Mouse (Mus musculus): ENCODE data around the gene Gm29133. TPM values are rescaled to one million over a fixed set of nuclear protein-coding genes. Genes with fewer than 3 reads are reported as not detected.

Gm29133 gene
- polyA plus RNA-seq, 1 experiment, result not detected

GRCm38 (mm10) chr3:75730982-75731600 lies 16.9 kb upstream of the Gm29133 start:
- no peak overlapping the region for H3K27ac ChIP-seq (ENCODE audit: control insufficient read depth, insufficient read depth, low read length)
- no peak for DNase-seq
- WGBS, result 37% methylated on average over 3 of the region's 3 CpGs

GRCm38 (mm10) chr3:75743664-75744437 lies 4.1 kb upstream of the Gm29133 start:
- Histone ChIP-seq H3K27me3 (ENCODE audit: control insufficient read depth, insufficient read depth, low read length) (no peaks in the 10 kb centered on the region), H3K4me3 (ENCODE audit: control insufficient read depth, insufficient read depth, low read length) (no peak overlapping the region), H3K4me1 (replicated peaks; ENCODE audit: control insufficient read depth, insufficient read depth, low read length) (no peaks in the 10 kb centered on the region), H3K36me3 (ENCODE audit: control insufficient read depth, insufficient read depth, low read length) (no peaks in the 10 kb centered on the region), H3K27ac (ENCODE audit: control insufficient read depth, insufficient read depth, low read length) (no peak overlapping the region)
- WGBS, result 40% methylated on average over 4 of the region's 4 CpGs
- DNase-seq, result no peak
- TF ChIP-seq POLR2A (IDR thresholded peaks at IDR 0.05; ENCODE audit: control insufficient read depth, extremely low read depth, insufficient read depth, low read length, poor library complexity) (no peak), CTCF (IDR thresholded peaks at IDR 0.05; ENCODE audit: borderline replicate concordance, control insufficient read depth, extremely low read depth, insufficient read depth, low read length, poor library complexity) (no peak)

More at GRCm38 (mm10) chr3:75730982-75731600, 16.9 kb upstream of the Gm29133 start:
- Histone ChIP-seq H3K4me3 (ENCODE audit: control insufficient read depth, insufficient read depth, low read length) (no peak overlapping the region), H3K27me3 (ENCODE audit: control insufficient read depth, insufficient read depth, low read length) (no peaks in the 10 kb centered on the region), H3K36me3 (ENCODE audit: control insufficient read depth, insufficient read depth, low read length) (no peaks in the 10 kb centered on the region), H3K4me1 (replicated peaks; ENCODE audit: control insufficient read depth, insufficient read depth, low read length) (peaks cover 5% of the 10 kb centered on the region)
- TF ChIP-seq CTCF (IDR thresholded peaks at IDR 0.05; ENCODE audit: borderline replicate concordance, control insufficient read depth, extremely low read depth, insufficient read depth, low read length, poor library complexity) (no peak), POLR2A (IDR thresholded peaks at IDR 0.05; ENCODE audit: control insufficient read depth, extremely low read depth, insufficient read depth, low read length, poor library complexity) (no peak)

GRCm38 (mm10) chr3:75745343-75745742 lies 2.7 kb upstream of the Gm29133 start:
- Histone ChIP-seq H3K4me1 (replicated peaks; ENCODE audit: control insufficient read depth, insufficient read depth, low read length) (no peaks in the 10 kb centered on the region), H3K27me3 (ENCODE audit: control insufficient read depth, insufficient read depth, low read length) (no peaks in the 10 kb centered on the region), H3K27ac (ENCODE audit: control insufficient read depth, insufficient read depth, low read length) (no peak overlapping the region), H3K36me3 (ENCODE audit: control insufficient read depth, insufficient read depth, low read length) (no peaks in the 10 kb centered on the region), H3K4me3 (ENCODE audit: control insufficient read depth, insufficient read depth, low read length) (no peak overlapping the region)
- 87% methylated on average over 2 of the region's 2 CpGs for WGBS
- TF ChIP-seq CTCF (IDR thresholded peaks at IDR 0.05; ENCODE audit: borderline replicate concordance, control insufficient read depth, extremely low read depth, insufficient read depth, low read length, poor library complexity), result no peak
- TF ChIP-seq POLR2A (IDR thresholded peaks at IDR 0.05; ENCODE audit: control insufficient read depth, extremely low read depth, insufficient read depth, low read length, poor library complexity), result no peak
- no peak for DNase-seq

GRCm38 (mm10) chr3:75763351-75763750 lies 15.4 kb downstream of the Gm29133 start:
- no peaks in the 10 kb centered on the region for H3K27me3 ChIP-seq (ENCODE audit: control insufficient read depth, insufficient read depth, low read length)
- TF ChIP-seq POLR2A (IDR thresholded peaks at IDR 0.05; ENCODE audit: control insufficient read depth, extremely low read depth, insufficient read depth, low read length, poor library complexity) (no peak), CTCF (IDR thresholded peaks at IDR 0.05; ENCODE audit: borderline replicate concordance, control insufficient read depth, extremely low read depth, insufficient read depth, low read length, poor library complexity) (no peak)
- no peak overlapping the region for H3K4me3 ChIP-seq (ENCODE audit: control insufficient read depth, insufficient read depth, low read length)
- H3K4me1 ChIP-seq (replicated peaks; ENCODE audit: control insufficient read depth, insufficient read depth, low read length), result no peaks in the 10 kb centered on the region
- no peak overlapping the region for H3K27ac ChIP-seq (ENCODE audit: control insufficient read depth, insufficient read depth, low read length)
- no peak for DNase-seq
- H3K36me3 ChIP-seq (ENCODE audit: control insufficient read depth, insufficient read depth, low read length), result no peaks in the 10 kb centered on the region
- WGBS, result 84% methylated on average over 2 of the region's 2 CpGs

- Histone ChIP-seq H3K27ac (ENCODE audit: control insufficient read depth, insufficient read depth, low read length) (no peak overlapping the region), H3K4me1 (replicated peaks; ENCODE audit: control insufficient read depth, insufficient read depth, low read length) (no peaks in the 10 kb centered on the region), H3K4me3 (ENCODE audit: control insufficient read depth, insufficient read depth, low read length) (no peak overlapping the region), H3K36me3 (ENCODE audit: control insufficient read depth, insufficient read depth, low read length) (no peaks in the 10 kb centered on the region), H3K27me3 (ENCODE audit: control insufficient read depth, insufficient read depth, low read length) (no peaks in the 10 kb centered on the region)
- 95% methylated on average over 2 of the region's 2 CpGs for WGBS
- no peak for DNase-seq
- TF ChIP-seq POLR2A (IDR thresholded peaks at IDR 0.05; ENCODE audit: control insufficient read depth, extremely low read depth, insufficient read depth, low read length, poor library complexity), result no peak
- TF ChIP-seq CTCF (IDR thresholded peaks at IDR 0.05; ENCODE audit: borderline replicate concordance, control insufficient read depth, extremely low read depth, insufficient read depth, low read length, poor library complexity), result no peak
Observed at GRCm38 (mm10) chr3:75774253-75774652, 26.3 kb downstream of the Gm29133 start.

DNA sequence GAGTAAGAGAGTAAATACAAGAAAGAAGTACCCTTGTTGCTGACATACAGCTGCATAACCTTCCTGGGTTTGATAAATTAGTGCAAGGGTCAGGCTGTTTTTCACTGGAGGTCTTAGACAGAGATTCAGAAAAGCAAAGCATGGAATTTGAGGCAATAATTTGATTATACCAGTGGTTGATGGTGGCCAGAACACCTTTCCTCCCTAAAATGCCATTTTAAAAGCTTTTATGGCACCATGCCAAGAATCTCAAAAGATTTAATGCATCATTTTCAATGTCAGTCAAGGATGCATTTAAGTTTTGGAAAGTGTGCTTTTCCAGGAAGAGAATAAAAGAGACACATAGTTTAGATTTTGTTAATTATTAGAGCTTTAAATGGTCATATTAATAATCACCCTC lies 60.0 kb downstream of the Gm29133 start:
- no peak for TF ChIP-seq CTCF (IDR thresholded peaks at IDR 0.05; ENCODE audit: borderline replicate concordance, control insufficient read depth, extremely low read depth, insufficient read depth, low read length, poor library complexity)
- no peak for TF ChIP-seq POLR2A (IDR thresholded peaks at IDR 0.05; ENCODE audit: control insufficient read depth, extremely low read depth, insufficient read depth, low read length, poor library complexity)
- Histone ChIP-seq H3K4me3 (ENCODE audit: control insufficient read depth, insufficient read depth, low read length) (no peak overlapping the region), H3K4me1 (replicated peaks; ENCODE audit: control insufficient read depth, insufficient read depth, low read length) (no peaks in the 10 kb centered on the region), H3K27me3 (ENCODE audit: control insufficient read depth, insufficient read depth, low read length) (no peaks in the 10 kb centered on the region), H3K36me3 (ENCODE audit: control insufficient read depth, insufficient read depth, low read length) (no peaks in the 10 kb centered on the region), H3K27ac (ENCODE audit: control insufficient read depth, insufficient read depth, low read length) (no peak overlapping the region)
- DNase-seq, result no peak

Data from thymus, adult 2 months (tissue).